Mouse (Mus musculus) forebrain, embryonic 15.5 days (tissue): Measurements from ENCODE around the gene Dct. TPM values are rescaled to one million over a fixed set of nuclear protein-coding genes. Genes with fewer than 3 reads are reported as not detected.

ENCODE experiments used
- ATAC-seq: fragments of 200-750 bp; cut with Nextera tagmentation; replicated peaks from 2 replicates; pipeline ENCODE4 v1.8.0; 2017; ENCODE audit warnings: mild to moderate bottlenecking, moderate TSS enrichment, moderate library complexity
- H3K27ac ChIP-seq: fragments of 300-500 bp; sonication (generic); replicated peaks from 2 replicates; pipeline ENCODE4 v1.5.1; 2015; ENCODE audit warnings: mild to moderate bottlenecking, inconsistent platforms
- H3K27me3 ChIP-seq: fragments of 300-500 bp; sonication (generic); 2 replicates; pipeline ENCODE4 v1.6.1; 2015; ENCODE audit warnings: inconsistent platforms
- H3K36me3 ChIP-seq: fragments of 300-500 bp; sonication (generic); 2 replicates; pipeline ENCODE4 v1.6.1; 2015; ENCODE audit warnings: mild to moderate bottlenecking, inconsistent platforms
- H3K4me1 ChIP-seq: fragments of 300-500 bp; sonication (generic); 2 replicates; pipeline ENCODE4 v1.6.1; 2015; ENCODE audit warnings: inconsistent platforms
- H3K4me2 ChIP-seq: fragments of 300-500 bp; sonication (generic); replicated peaks from 2 replicates; pipeline ENCODE4 v1.6.1; 2015; ENCODE audit warnings: mild to moderate bottlenecking, inconsistent platforms
- H3K4me3 ChIP-seq: fragments of 300-500 bp; sonication (generic); 2 replicates; pipeline ENCODE4 v1.5.1; 2015; ENCODE audit warnings: mild to moderate bottlenecking, inconsistent platforms
- H3K9ac ChIP-seq: fragments of 300-500 bp; sonication (generic); replicated peaks from 2 replicates; pipeline ENCODE4 v1.6.1; 2015; ENCODE audit warnings: mild to moderate bottlenecking, inconsistent platforms
- H3K9me3 ChIP-seq: fragments of 300-500 bp; sonication (generic); 2 replicates; pipeline ENCODE4 v1.6.1; 2016; ENCODE audit warnings: inconsistent platforms
- WGBS: fragments of 180-500 bp; shearing (Covaris S2); methylation state at CpG from one replicate; pipeline ENCODE4 v1.1.7; 2015; ENCODE audit warnings: mixed read lengths; 5-methylcytosine and 5-hydroxymethylcytosine counted together
- polyA plus RNA-seq: library from polyadenylated mRNA; unstranded; fragments of >200 nt; fragmentation: Nextera tagmentation; extraction: Ambion mirVana; gene quantifications from 2 replicates; pipeline ENCODE4 v1.2.1, GENCODE M21; 2015

Dct gene
- 7.2 and 7.3 TPM in 2 replicates for polyA plus RNA-seq

DNA sequence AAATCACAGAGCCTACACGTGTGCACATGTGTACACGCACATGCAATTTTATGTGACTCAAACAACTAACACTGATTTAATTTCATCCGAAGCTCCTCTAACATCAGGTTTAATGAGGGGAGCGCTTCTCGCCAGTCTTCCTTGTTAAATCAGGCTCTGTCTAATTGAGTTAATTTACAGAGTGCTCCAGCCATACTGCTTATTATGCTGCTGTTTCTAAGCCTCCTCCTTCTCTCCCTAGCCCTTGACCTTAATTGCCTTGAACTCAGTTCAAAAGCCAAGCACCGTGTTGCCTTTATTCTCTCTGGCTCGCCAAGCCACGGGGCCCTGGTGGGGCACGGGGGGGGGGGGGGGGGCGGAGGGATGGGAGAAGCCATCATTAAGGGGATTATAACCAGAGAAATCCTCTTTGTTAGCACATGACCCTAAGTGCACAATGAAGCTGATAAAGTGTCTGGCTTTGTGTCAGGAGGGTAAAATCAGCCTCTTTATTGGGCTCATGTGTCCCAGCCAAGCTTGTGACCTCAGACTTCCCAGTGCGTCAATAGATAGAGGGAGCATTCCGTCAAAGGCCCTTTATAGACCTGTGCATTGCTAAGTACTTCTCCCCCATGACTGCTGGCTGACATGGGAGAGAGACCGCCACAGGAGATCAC lies at the start of gene Dct:
Gene Dct (minus strand): TSS at position 270 of the 656 bp plus-strand sequence.
- peak; percentile 81 for ATAC-seq
- H3K27me3 ChIP-seq: no peaks in the 10 kb centered on the region
- 7% methylated on average over 12 of the region's 13 CpGs for WGBS
- no peaks in the 10 kb centered on the region for H3K9me3 ChIP-seq
- peak within 1 kb of the TSS; percentile 14; the same call in 1 of the 2 replicates for H3K4me2 ChIP-seq
- H3K36me3 ChIP-seq: no peaks in the 10 kb centered on the region
- H3K27ac ChIP-seq: peak within 1 kb of the TSS; percentile 65
- no peak within 1 kb of the TSS for H3K9ac ChIP-seq
- peaks cover 20% of the 10 kb centered on the region for H3K4me1 ChIP-seq
- H3K4me3 ChIP-seq: no peak within 1 kb of the TSS

DNA sequence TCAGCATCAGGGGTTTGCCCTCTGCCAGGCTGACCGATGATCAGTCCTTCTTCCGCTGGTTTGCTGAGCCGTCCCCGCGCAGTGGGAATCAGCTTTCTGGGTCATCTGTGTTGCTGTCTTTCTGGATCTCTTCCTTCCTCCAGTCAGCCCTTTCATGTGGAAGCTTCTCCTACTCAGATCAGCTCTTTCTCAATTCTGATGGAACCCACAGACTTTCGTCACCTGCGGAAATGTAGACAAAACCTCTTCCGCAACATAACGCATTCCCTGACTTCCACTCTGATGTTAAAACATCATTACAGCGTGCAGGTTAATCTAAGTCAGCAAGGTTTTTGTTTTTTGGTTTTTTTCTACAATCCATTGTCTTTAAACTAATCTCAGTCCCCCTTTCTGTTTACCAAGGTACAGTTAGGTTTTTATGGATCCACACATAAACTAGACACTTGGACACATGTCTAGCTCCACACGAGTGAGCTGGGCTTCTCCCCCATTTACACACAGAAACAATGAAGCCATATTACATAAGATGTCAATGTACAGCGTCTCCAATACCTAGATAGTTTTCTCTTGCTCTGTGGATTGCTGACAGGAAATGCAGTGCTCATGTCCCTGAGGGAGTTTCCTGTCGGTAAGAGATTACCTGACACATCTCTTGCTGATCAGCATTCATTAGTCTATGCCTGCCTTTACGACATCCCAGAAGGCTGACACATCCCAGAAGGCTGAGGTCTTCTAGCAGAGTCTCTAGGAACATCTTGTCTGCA lies 49.4 kb upstream of the Dct start:
- Histone ChIP-seq H3K36me3 (no peaks in the 10 kb centered on the region), H3K27ac (no peak overlapping the region), H3K9ac (no peak overlapping the region), H3K4me2 (no peak overlapping the region), H3K27me3 (no peaks in the 10 kb centered on the region), H3K4me1 (no peaks in the 10 kb centered on the region), H3K4me3 (no peak overlapping the region), H3K9me3 (no peaks in the 10 kb centered on the region)
- WGBS: 85% methylated on average over 14 of the region's 14 CpGs
- no peak for ATAC-seq

DNA sequence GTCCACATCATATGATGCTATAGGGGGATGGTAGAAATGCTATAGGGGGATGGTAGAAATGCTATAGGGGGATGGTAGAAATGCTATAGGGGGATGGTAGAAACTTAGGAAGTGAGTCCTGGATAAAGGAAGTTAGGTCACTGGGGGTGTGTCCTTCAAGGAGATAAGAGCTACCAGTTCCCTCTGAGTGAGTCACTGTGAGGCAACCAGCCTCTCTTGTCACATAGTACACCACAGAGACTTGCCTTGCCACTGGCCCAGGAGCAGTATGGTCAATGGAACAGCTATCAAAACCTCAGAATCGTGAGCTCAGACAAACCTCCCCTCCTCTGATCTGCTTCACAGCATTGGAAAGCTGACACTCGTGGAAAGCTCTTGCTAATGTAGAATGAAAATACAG lies 46.2 kb upstream of the Dct start:
- 77% methylated on average over 2 of the region's 2 CpGs for WGBS
- no peaks in the 10 kb centered on the region for H3K36me3 ChIP-seq
- H3K4me1 ChIP-seq: no peaks in the 10 kb centered on the region

DNA sequence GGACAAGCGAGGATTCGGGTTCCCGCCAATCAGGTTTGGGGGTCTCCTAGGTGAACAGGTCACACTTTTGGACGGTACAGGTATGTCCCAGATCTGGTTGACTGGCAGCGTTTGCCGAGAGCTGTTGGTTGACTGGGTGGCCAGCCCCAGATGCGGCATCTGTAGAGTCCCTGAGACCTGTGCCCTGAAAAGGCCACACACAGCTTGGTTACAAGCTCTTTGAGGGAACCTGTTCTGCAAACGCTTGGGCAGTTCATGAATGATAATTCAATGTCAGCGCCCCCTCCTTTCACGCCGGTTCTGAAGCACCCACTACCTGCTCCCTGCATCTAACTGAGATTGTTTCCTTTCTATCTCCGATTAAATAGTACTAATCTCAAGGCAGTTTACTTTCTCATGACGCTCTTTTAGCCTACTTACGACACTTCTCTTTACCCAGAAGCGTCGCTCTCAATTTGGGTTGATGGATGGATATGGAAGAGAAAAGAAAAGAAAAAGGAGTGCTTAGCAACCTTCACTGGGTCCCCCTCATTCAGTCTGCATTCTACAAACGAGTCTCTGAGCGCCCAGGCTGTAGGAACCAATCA lies 37.9 kb upstream of the Dct start:
- H3K27me3 ChIP-seq: no peaks in the 10 kb centered on the region
- no peak overlapping the region; the same call in none of the 2 replicates for H3K27ac ChIP-seq
- H3K4me2 ChIP-seq: peak overlapping the region; percentile 67
- ATAC-seq: peak; percentile 65
- no peaks in the 10 kb centered on the region for H3K36me3 ChIP-seq
- H3K9me3 ChIP-seq: no peaks in the 10 kb centered on the region
- under 1% methylated on average over 18 of the region's 18 CpGs for WGBS
- H3K9ac ChIP-seq: peak overlapping the region; percentile 67
- H3K4me3 ChIP-seq: peak overlapping the region; percentile 78
- peaks cover 11% of the 10 kb centered on the region for H3K4me1 ChIP-seq

More for the DNA sequence above, 46.2 kb upstream of the Dct start:
- Histone ChIP-seq H3K27me3 (no peaks in the 10 kb centered on the region), H3K27ac (no peak overlapping the region), H3K4me3 (no peak overlapping the region), H3K9ac (no peak overlapping the region), H3K4me2 (no peak overlapping the region), H3K9me3 (no peaks in the 10 kb centered on the region)
- ATAC-seq: no peak

- Histone ChIP-seq H3K4me3 (peak overlapping the region; percentile 78), H3K27me3 (no peaks in the 10 kb centered on the region), H3K9ac (peak overlapping the region; percentile 67), H3K27ac (peak overlapping the region; percentile 70), H3K9me3 (no peaks in the 10 kb centered on the region), H3K4me2 (peak overlapping the region; percentile 67), H3K36me3 (no peaks in the 10 kb centered on the region), H3K4me1 (peaks cover 11% of the 10 kb centered on the region)
- WGBS: under 1% methylated on average over 44 of the region's 44 CpGs
- ATAC-seq: peak; percentile 86
Observed at GRCm38 (mm10) chr14:118089215-118089805, 37.3 kb upstream of the Dct start.

DNA sequence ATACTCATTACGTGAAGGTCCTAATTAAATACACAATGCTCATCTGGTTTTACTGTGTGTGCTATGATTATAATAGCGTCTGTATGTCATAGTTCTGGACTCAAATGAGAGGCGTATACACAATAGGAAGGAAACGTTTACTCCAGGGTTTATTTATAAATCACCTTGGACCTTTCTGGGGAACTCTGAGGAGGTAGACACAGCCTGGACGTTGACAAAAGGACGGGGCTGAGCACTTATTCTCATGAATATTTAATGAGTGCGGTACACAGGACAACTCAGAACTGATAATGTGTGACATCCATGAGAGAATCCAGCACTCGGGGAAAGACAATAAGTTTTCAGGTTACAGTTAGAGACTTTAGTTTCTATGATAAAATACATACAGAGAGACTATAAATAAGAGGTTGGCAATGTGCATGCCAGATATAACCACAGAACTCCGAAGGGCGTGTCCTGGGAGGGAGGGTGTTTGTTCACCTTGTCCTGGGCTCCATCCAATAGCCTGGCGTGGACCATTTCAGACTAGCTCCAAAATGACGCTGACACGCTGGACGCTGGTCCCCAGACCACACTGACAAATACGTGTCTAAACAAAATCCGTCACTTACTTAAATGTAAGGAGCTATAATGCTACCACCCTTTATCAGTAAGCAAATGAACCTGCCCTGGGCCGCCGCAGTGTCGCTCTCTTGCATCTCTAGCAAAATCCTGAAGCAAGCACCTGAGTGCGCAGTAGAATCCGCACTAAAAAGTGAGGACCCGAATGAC lies 36.6 kb upstream of the Dct start:
- peak overlapping the region; percentile 78 for H3K4me3 ChIP-seq
- H3K4me2 ChIP-seq: peak overlapping the region; percentile 67
- ATAC-seq: peak; percentile 55
- H3K4me1 ChIP-seq: peaks cover 11% of the 10 kb centered on the region
- H3K27me3 ChIP-seq: no peaks in the 10 kb centered on the region
- H3K36me3 ChIP-seq: no peaks in the 10 kb centered on the region
- H3K9me3 ChIP-seq: no peaks in the 10 kb centered on the region
- WGBS: 2% methylated on average over 22 of the region's 22 CpGs
- peak overlapping the region; percentile 67 for H3K9ac ChIP-seq
- H3K27ac ChIP-seq: peak overlapping the region; percentile 70

GRCm38 (mm10) chr14:118086271-118087035 lies 34.4 kb upstream of the Dct start:
- no peak for ATAC-seq

GRCm38 (mm10) chr14:118083851-118084250 lies 31.8 kb upstream of the Dct start:
- H3K27me3 ChIP-seq: no peaks in the 10 kb centered on the region
- H3K9me3 ChIP-seq: no peaks in the 10 kb centered on the region
- 85% methylated on average over 6 of the region's 6 CpGs for WGBS
- no peak overlapping the region for H3K27ac ChIP-seq
- no peak overlapping the region for H3K4me2 ChIP-seq
- H3K4me1 ChIP-seq: peaks cover 11% of the 10 kb centered on the region; the same call in 1 of the 2 replicates
- no peak overlapping the region for H3K4me3 ChIP-seq
- H3K9ac ChIP-seq: no peak overlapping the region
- no peaks in the 10 kb centered on the region for H3K36me3 ChIP-seq
- no peak for ATAC-seq

More at GRCm38 (mm10) chr14:118086271-118087035, 34.4 kb upstream of the Dct start:
- Histone ChIP-seq H3K9ac (no peak overlapping the region), H3K36me3 (no peaks in the 10 kb centered on the region), H3K27me3 (no peaks in the 10 kb centered on the region), H3K9me3 (no peaks in the 10 kb centered on the region), H3K4me2 (no peak overlapping the region), H3K4me3 (no peak overlapping the region), H3K27ac (no peak overlapping the region), H3K4me1 (peaks cover 11% of the 10 kb centered on the region)
- 67% methylated on average over 5 of the region's 5 CpGs for WGBS

DNA sequence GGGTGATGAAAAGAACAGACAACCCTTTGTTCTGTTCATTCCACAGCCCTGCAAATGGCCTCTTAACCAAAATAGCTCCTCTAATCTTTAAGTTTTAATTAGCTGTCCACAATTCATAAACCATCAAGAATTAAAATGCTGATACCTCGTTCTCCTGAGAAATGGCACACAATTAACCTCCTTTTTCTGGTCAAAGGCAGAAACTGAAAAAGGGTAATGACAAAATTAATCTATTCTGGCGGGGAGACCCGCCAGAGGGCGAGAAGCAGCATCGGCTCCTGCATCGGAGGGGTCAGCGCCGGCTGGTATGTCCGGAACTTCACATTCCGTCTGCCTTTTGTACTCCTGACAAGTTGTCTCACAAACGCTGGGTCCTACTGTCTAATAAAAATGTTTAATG lies 28.6 kb upstream of the Dct start:
- Histone ChIP-seq H3K4me1 (0 out of 2 replicates have a peak, but pooled peaks cover 4% of the 10 kb centered on the region), H3K9me3 (no peaks in the 10 kb centered on the region), H3K4me3 (no peak overlapping the region), H3K36me3 (no peaks in the 10 kb centered on the region), H3K27me3 (no peaks in the 10 kb centered on the region), H3K9ac (no peak overlapping the region), H3K4me2 (no peak overlapping the region), H3K27ac (no peak overlapping the region)
- no peak for ATAC-seq
- 7% methylated on average over 11 of the region's 11 CpGs for WGBS

- no peaks in the 10 kb centered on the region for H3K4me1 ChIP-seq
- ATAC-seq: peak; percentile 60
- H3K27ac ChIP-seq: no peak overlapping the region
- WGBS: 65% methylated on average over 12 of the region's 12 CpGs
- H3K27me3 ChIP-seq: no peaks in the 10 kb centered on the region
- no peaks in the 10 kb centered on the region for H3K36me3 ChIP-seq
- H3K9ac ChIP-seq: no peak overlapping the region
- H3K4me2 ChIP-seq: no peak overlapping the region
- no peak overlapping the region for H3K4me3 ChIP-seq
- no peaks in the 10 kb centered on the region for H3K9me3 ChIP-seq
Observed at GRCm38 (mm10) chr14:118070100-118070499, 18.1 kb upstream of the Dct start.
